Mouse (Mus musculus): ENCODE measurements around the gene Meaf6.
A peak's percentile ranks its signal among the peaks of the same experiment; 100 is the strongest.

The Meaf6 gene

DNA sequence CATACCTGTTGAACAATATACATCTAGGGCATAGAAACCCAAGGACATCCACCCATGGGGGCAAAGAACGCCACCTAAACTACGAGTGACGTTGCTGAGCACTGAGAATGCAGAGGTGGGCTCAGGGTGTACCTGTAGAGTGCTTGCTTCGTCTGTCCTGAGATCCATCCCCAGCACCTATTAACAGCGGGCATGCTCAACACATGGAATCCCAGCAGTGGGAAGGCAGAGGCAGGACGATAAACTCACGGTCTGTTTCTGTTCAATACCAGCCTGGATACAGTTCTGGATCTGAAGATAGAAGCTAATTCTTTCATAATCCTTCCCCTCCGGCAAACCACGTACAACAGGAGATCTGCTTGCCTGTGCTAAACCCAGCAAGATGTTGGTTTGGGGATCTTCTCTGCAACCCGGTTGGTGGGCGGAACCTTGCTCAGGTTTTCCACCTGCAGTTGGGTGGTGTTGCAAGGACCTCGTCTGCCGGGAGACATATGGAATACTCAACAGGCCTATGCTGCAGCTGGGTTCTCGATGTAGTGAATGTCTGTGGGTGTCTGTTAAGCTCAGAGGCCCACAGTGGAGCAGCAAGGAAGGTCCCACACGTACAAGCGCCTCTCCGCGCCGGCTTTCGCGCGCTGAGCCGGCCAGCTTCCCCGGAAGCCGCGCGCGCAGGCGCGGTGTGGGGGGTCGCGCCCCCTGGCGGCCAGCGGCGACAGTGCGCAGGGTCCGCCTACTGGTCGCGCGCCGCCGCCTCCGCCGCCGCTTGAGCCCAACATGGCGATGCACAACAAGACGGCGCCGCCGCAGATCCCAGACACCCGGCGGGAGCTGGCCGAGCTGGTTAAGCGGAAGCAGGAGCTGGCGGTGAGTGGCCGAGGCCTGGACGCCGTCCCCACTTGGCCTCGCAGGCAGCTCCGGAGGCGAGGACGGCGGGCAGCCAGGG lies at the start of gene Meaf6:
Gene Meaf6 (plus strand): TSS at position 732 of the 943 bp plus-strand sequence.
- DNase-seq = peak; percentile 93

- no peak for DNase-seq
Observed at GRCm38 (mm10) chr4:125044454-125044853, 40.5 kb upstream of the Meaf6 start.

DNA sequence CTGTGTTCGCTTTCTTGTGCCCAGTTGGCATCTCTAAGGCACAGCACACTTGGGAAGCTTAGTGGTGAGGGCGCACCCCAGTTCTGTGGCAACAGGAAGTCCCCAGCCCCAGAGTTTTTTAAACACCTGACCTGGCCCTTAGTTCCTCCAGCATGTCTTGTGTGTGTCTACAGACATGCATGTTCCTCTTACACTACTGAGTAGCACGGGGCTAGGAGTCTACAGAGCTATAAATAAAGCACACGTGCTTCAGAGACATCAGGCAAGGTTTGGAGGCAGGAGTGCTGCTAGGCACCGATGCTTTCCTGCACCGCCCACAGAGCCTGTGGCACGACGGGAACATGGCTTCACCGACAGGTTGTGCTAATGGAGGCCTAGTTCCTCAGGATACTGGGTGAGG lies 29.5 kb upstream of the Meaf6 start:
- no peak for DNase-seq

- DNase-seq = no peak
Observed at GRCm38 (mm10) chr4:125056476-125056875, 28.5 kb upstream of the Meaf6 start.

GRCm38 (mm10) chr4:125057273-125057672 lies 27.7 kb upstream of the Meaf6 start:
- no peak for DNase-seq

DNA sequence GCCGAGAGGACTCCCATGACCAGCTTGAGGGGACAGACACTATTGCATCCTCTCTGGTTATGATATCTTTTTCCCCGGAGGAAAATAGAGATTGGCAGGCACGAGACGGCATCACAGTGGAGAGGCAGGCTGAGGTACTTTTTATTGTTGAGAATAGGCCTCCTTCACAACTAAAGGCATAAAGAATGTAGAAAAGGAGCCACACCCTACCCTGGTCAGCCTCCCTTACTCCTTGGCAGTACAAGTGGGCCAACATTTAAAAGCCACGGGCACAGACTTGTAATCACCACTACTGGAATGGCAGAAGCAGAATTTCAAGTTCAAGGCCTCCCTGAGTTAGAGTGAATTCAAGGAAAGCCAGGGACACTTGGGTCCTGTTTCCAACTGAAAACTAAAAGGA lies 26.9 kb upstream of the Meaf6 start:
- DNase-seq = no peak

DNA sequence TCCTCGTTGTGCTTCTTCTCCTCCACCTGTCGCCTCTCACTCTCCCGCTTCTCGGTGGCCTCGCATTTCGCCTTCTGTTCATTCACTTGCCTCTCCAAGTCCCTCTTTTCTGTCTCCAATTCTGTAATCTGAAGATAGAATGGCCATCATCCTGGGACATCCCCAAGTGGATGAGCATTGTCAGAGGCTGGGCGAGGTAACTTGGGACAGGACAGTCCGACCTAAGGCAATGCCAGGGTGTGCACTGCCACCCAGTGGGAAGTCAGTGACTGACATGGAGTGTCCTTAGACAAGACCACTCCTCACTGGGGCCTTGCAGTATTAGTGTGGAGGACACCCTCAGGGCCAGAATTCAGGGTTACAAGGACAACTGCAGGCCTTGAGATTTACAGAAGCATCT lies 25.9 kb upstream of the Meaf6 start:
- DNase-seq = peak; percentile 68

GRCm38 (mm10) chr4:125063829-125064228 lies 21.1 kb upstream of the Meaf6 start:
- DNase-seq = no peak

GRCm38 (mm10) chr4:125065517-125066307 lies 19.2 kb upstream of the Meaf6 start, which contains the start of gene Dnali1:
Dnali1 (minus strand) TSS chr4:125065703.
- peak; percentile 62 for DNase-seq

GRCm38 (mm10) chr4:125066490-125067370 lies 18.2 kb upstream of the Meaf6 start, which contains the start of gene Snip1:
Snip1 (plus strand) TSS chr4:125066672.
- peak; percentile 92 for DNase-seq

DNA sequence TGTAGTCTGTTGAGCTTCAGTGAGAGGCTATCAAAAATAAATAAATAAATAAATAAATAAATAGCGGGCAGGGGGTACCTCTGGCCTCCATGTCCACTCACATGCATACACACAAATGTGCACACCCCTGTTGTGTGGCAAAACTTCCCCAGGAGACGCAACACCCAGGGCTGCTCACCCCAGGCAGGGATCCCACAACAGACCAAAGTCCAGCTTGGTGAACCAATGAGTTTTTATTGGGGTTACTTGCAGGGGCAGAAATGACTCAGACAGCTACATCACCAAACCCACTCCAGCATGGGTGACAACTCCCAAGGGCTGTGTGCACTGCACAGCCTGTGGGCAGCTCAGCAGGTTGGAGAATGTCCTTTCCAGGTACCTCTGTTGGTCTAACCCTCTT lies 7.2 kb upstream of the Meaf6 start:
- DNase-seq = no peak

- DNase-seq = no peak
Observed at GRCm38 (mm10) chr4:125078698-125079097, 6.2 kb upstream of the Meaf6 start.

DNA sequence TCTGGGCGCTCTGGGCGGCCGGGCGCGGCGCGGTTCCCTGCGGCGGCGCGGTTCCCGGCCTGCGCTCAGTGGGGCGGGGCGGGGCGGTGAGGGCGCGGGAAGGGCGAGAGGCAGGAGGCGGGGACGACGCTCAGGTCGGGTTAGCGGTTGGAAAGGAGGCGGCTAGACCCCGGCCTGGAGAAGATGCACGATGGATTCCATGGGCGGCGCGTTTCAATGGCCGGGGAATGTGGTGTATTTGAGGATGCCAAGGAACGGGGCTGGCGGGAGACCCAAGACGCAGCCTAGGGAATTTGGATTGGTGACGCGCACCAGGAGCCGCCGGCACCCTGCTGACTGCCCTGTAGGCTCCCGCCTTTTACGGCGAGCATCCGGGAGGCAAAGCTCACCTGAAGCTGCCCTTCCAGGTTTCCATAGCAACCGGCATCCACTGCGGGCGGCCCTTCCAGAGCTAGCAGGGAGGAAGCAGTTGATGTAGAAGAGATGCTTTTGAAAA lies 460 bp downstream of the Meaf6 start:
- peak; percentile 77 for DNase-seq

DNA sequence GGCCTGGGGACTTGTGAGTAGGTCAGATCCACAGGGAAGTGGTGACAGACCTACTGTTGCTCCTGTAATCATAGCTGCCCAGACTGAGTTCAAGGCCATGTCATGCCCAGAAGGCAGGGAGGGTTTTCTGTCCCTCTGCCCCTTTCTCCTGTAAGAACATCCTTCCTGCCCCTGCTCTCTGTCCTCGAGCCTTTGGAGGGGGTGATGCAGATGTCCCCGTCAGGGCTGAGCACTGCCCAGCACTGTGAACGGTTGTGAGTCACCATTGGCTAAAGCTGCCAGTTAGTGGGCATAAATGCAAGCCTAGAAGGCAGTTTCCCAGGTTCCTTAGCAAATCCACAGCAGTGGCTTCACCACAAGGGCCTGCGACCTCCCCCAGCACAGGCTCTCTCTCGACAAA lies 8.1 kb downstream of the Meaf6 start:
- no peak for DNase-seq

- no peak for DNase-seq
Observed at GRCm38 (mm10) chr4:125096066-125096465, 11.1 kb downstream of the Meaf6 start.

DNA sequence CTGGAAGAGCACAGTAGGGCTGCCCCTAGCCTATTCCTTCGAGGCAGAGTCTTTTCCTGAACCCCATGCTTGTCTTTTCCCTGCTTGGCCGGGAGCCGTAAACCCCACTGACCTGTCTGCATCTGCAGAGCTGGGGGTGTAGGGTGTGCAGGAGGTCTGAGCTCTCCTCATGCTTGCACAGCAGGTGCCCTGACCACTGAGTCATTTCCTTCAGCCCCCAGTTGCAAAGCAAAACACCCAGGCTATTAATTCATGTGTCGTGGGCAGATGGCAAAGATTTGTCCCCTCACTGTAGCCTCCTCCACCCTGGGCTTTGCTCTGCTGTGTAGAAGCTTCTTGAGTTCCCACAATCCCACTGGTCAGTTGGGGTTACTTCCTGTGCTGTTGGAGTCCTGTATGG lies 12.5 kb downstream of the Meaf6 start:
- DNase-seq = no peak

GRCm38 (mm10) chr4:125099458-125099857 lies 14.5 kb downstream of the Meaf6 start:
- peak; percentile 91 for DNase-seq

DNA sequence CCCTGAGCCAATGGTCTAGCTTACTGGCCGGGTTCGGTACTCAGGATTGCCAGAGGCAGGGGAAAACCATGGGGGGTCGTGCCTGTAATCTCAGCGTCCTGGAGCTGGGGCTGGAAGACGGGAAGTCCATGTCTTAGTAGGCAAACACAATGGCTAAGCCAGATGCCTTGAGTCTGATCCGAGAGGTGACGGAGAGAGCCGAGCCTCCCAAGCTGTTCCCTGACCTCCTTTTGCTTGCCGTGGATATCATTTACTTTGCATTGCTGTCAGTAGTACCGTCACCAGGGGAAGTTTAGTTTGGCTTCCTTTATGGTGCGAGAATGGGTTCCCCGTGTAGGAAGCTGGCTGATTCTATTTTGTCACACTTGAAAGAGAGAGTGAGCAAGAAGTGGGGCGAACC lies 16.4 kb downstream of the Meaf6 start:
- no peak for DNase-seq

GRCm38 (mm10) chr4:125105354-125105753 lies 20.4 kb downstream of the Meaf6 start:
- no peak for DNase-seq

DNA sequence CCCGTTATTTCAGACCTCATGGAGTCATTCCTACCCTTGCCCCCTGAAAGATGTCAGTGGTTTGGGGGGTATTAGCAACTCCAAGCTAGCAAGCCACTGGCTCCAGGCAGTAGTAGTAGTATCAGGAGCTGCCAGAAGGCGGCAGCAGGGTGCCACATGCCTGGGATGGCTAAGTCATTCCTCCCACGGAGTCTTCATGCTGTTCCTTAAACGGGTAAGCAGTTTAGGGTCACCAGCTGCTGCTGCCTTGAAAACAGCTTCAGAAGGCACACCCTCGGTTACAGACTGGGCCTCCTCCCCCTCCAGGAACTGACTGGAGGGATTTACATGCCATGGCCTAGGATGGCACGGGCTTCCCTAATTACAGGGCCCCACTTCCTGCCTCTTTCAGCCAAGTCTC lies 29.7 kb downstream of the Meaf6 start:
- DNase-seq = peak; percentile 90

- DNase-seq = no peak
Observed at GRCm38 (mm10) chr4:125115081-125115480, 30.1 kb downstream of the Meaf6 start.

GRCm38 (mm10) chr4:125115710-125116089 lies 30.8 kb downstream of the Meaf6 start:
- peak; percentile 46 for DNase-seq

Measured in lung, postnatal 14 days (tissue).